Mouse (Mus musculus): ENCODE measurements around the gene Pold2. TPM values are rescaled to one million over a fixed set of nuclear protein-coding genes. Genes with fewer than 3 reads are reported as not detected.
A peak's percentile ranks its signal among the peaks of the same experiment; 100 is the strongest.

The Pold2 gene
- polyA plus RNA-seq, 1 experiment from 2014 or later, result 137 TPM

DNA sequence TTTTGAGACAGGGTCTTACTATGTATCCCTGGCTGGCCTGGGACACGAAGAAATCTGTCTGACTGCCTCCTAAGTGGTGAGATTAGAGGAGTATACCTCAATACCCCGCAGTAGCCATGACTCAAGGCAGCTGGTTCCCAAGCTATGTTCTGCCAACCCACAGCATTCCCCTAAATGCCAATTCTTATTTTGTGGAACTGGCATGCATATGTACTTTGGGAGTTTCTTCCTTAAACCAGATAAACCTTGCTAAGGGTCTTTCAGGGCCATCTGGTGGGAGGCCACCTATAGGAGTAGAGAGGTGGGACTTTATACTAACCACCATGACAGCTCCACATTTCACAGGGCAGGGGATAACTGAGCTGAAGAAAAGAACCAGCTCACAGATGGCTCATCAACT, 25.8 kb upstream of the Pold2 start:
- ATAC-seq (replicated peaks; ENCODE audit: low FRiP score, low TSS enrichment, low read depth), result no peak
- 78% methylated on average over 2 of the region's 2 CpGs for WGBS

DNA sequence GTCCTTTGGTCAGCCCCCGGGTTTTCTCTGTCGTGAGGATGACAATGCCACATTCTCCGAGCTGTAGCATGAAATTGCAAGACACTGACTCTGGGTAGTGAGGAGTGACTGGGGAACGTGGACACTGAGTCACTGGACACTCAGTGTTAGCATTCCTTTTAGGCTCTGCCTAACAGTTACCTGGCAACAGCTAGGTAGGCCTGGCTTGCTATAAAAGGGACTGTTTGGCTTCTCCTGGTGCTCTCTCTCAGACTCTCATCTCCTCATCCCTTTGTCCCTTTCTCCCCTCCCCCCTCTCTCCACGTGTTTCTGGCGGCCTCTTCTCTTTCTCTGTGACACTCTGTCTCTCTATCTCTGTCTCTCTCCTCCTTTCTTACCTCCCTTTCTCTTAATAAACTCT, 24.3 kb upstream of the Pold2 start:
- WGBS, result 10% methylated on average over 6 of the region's 6 CpGs
- Histone ChIP-seq H3K4me3 (ENCODE audit: low read depth, low read length) (peak overlapping the region; percentile 40), H3K9ac (ENCODE audit: low read length) (0 out of 2 replicates have a peak overlapping the region, but pooled peaks have one; percentile 40), H3K9me3 (ENCODE audit: control insufficient read depth, low read length) (no peaks in the 10 kb centered on the region), H3K27me3 (replicated peaks; ENCODE audit: control insufficient read depth, insufficient read depth, low read length) (no peaks in the 10 kb centered on the region; the same call in 1 of the 2 replicates), H3K27ac (ENCODE audit: low read depth) (no peak overlapping the region), H3K4me1 (replicated peaks; ENCODE audit: control insufficient read depth, insufficient read depth, low read length) (peaks cover 26% of the 10 kb centered on the region), H3K4me2 (ENCODE audit: low read length) (peak overlapping the region; percentile 67), H3K36me3 (ENCODE audit: control insufficient read depth, insufficient read depth, low read length) (no peaks in the 10 kb centered on the region)
- peak; percentile 13; the same call in 1 of the 2 replicates for ATAC-seq (replicated peaks; ENCODE audit: low FRiP score, low TSS enrichment, low read depth)
- no peak for DNase-seq (ENCODE audit: low spot score)

More for the DNA sequence above, 25.8 kb upstream of the Pold2 start:
- no peaks in the 10 kb centered on the region for H3K27me3 ChIP-seq (replicated peaks; ENCODE audit: control insufficient read depth, insufficient read depth, low read length)
- no peak overlapping the region for H3K27ac ChIP-seq (ENCODE audit: low read depth)
- H3K9me3 ChIP-seq (ENCODE audit: control insufficient read depth, low read length), result no peaks in the 10 kb centered on the region
- H3K4me2 ChIP-seq (ENCODE audit: low read length), result no peak overlapping the region
- no peaks in the 10 kb centered on the region for H3K36me3 ChIP-seq (ENCODE audit: control insufficient read depth, insufficient read depth, low read length)
- no peak overlapping the region for H3K4me3 ChIP-seq (ENCODE audit: low read depth, low read length)
- peaks cover 17% of the 10 kb centered on the region; the same call in 1 of the 2 replicates for H3K4me1 ChIP-seq (replicated peaks; ENCODE audit: control insufficient read depth, insufficient read depth, low read length)
- no peak for DNase-seq (ENCODE audit: low spot score)
- H3K9ac ChIP-seq (ENCODE audit: low read length), result no peak overlapping the region

DNA sequence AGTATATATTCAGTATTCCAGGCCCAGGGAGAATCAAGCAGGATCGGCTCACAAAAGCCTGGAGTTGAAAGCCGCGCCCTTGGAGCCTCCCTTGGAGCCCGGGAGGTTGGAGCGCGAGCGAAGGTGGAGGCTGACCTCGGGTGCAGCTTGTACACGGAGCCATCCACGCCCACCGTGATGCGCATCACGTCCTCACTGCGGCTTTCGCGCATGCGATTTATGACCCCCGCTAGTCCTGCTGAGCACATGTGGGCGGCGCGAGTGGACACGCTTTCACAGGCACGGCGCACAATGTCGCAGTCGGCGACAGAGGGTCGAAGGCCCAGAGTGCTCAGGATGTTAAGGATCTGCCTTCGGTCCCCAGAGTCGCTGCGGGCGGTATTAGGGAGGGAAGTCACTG, 23.9 kb upstream of the Pold2 start:
- peak overlapping the region; percentile 40 for H3K9ac ChIP-seq (ENCODE audit: low read length)
- WGBS, result under 1% methylated on average over 32 of the region's 32 CpGs
- H3K4me1 ChIP-seq (replicated peaks; ENCODE audit: control insufficient read depth, insufficient read depth, low read length), result peaks cover 30% of the 10 kb centered on the region
- peak overlapping the region; percentile 67 for H3K4me2 ChIP-seq (ENCODE audit: low read length)
- no peaks in the 10 kb centered on the region; the same call in 1 of the 2 replicates for H3K27me3 ChIP-seq (replicated peaks; ENCODE audit: control insufficient read depth, insufficient read depth, low read length)
- peak; percentile 83 for DNase-seq (ENCODE audit: low spot score)
- H3K4me3 ChIP-seq (ENCODE audit: low read depth, low read length), result peak overlapping the region; percentile 40
- H3K27ac ChIP-seq (ENCODE audit: low read depth), result peak overlapping the region; percentile 14; the same call in 1 of the 2 replicates
- ATAC-seq (replicated peaks; ENCODE audit: low FRiP score, low TSS enrichment, low read depth), result peak; percentile 75
- no peaks in the 10 kb centered on the region for H3K36me3 ChIP-seq (ENCODE audit: control insufficient read depth, insufficient read depth, low read length)
- H3K9me3 ChIP-seq (ENCODE audit: control insufficient read depth, low read length), result no peaks in the 10 kb centered on the region

DNA sequence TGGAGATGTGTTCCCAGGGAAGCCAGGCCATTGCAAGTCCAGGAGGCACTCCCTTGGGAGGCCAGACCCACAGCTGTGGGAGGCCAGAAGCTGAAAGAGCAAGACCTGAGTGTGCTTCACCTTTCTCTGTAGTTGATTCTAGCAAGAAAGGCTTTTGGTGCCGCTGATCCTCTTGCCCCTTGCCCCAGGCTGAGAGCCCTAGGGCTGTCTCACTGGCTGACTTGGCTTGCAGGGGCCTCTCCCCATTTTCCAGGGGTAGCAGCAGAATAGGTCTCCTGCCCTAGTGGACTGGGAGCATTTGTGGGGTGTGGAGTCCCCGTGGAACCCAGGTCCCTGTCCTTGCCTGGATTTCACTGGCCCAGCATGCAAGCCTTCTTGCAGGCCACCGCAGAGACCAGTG, 23.2 kb upstream of the Pold2 start:
- Histone ChIP-seq H3K27ac (ENCODE audit: low read depth) (peak overlapping the region; percentile 14; the same call in 1 of the 2 replicates), H3K4me3 (ENCODE audit: low read depth, low read length) (peak overlapping the region; percentile 40), H3K36me3 (ENCODE audit: control insufficient read depth, insufficient read depth, low read length) (no peaks in the 10 kb centered on the region), H3K4me1 (replicated peaks; ENCODE audit: control insufficient read depth, insufficient read depth, low read length) (peaks cover 30% of the 10 kb centered on the region), H3K27me3 (replicated peaks; ENCODE audit: control insufficient read depth, insufficient read depth, low read length) (no peaks in the 10 kb centered on the region; the same call in 1 of the 2 replicates), H3K9me3 (ENCODE audit: control insufficient read depth, low read length) (no peaks in the 10 kb centered on the region), H3K9ac (ENCODE audit: low read length) (peak overlapping the region; percentile 40), H3K4me2 (ENCODE audit: low read length) (peak overlapping the region; percentile 67)
- no peak for ATAC-seq (replicated peaks; ENCODE audit: low FRiP score, low TSS enrichment, low read depth)
- no peak for DNase-seq (ENCODE audit: low spot score)
- 20% methylated on average over 3 of the region's 3 CpGs for WGBS

DNA sequence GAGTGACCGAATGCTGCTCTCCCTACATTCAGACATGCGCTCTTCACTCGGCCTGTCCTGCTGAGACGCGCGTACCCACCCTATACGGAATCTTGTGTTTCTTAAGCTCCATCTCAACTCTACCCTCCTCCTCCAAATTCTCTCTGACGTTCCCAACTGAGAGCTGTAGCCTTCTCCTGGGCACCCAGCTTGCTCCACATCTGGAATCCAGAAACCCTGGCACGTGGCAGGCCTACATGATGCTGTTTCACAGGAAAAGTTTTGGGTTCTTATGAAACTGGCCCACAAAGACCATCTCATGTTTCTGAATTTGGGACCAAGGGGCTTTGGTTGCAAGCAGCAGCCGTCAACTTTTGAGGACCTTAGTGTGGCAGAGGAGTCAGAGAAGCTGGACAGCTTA, 21.2 kb upstream of the Pold2 start:
- Histone ChIP-seq H3K4me3 (ENCODE audit: low read depth, low read length) (no peak overlapping the region), H3K36me3 (ENCODE audit: control insufficient read depth, insufficient read depth, low read length) (no peaks in the 10 kb centered on the region), H3K9ac (ENCODE audit: low read length) (no peak overlapping the region), H3K27me3 (replicated peaks; ENCODE audit: control insufficient read depth, insufficient read depth, low read length) (no peaks in the 10 kb centered on the region; the same call in 1 of the 2 replicates), H3K4me2 (ENCODE audit: low read length) (no peak overlapping the region), H3K27ac (ENCODE audit: low read depth) (no peak overlapping the region), H3K4me1 (replicated peaks; ENCODE audit: control insufficient read depth, insufficient read depth, low read length) (peaks cover 30% of the 10 kb centered on the region), H3K9me3 (ENCODE audit: control insufficient read depth, low read length) (no peaks in the 10 kb centered on the region)
- DNase-seq (ENCODE audit: low spot score) (no peak), ATAC-seq (replicated peaks; ENCODE audit: low FRiP score, low TSS enrichment, low read depth) (no peak)
- 92% methylated on average over 10 of the region's 10 CpGs for WGBS

DNA sequence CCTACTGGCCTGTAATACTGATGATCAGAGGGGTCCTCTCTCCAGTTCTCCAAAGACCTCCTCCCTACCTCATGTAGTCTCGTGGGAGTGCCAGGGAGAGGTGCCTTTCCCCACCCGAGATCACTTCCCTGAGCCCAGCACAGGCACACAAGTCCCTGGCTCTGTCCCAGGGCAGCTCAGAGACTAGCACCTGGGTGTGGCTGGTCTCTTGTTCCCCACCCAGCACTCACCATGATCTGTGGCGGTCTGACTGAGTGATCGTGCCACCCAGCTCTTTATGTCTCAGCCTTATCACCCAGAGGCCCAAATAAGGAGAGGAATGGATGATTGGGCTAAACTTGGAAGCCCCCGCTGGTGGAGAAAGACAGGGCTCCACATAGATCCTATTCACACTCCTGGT, 20.4 kb upstream of the Pold2 start, which contains the start of gene Myl7:
Gene Myl7, minus strand, starts transcription at position 252 of the 400 bp plus-strand sequence.
- H3K4me2 ChIP-seq (ENCODE audit: low read length), result peak within 1 kb of the TSS; percentile 11; the same call in 1 of the 2 replicates
- H3K27me3 ChIP-seq (replicated peaks; ENCODE audit: control insufficient read depth, insufficient read depth, low read length), result no peaks in the 10 kb centered on the region; the same call in 1 of the 2 replicates
- no peak within 1 kb of the TSS for H3K27ac ChIP-seq (ENCODE audit: low read depth)
- WGBS, result 57% methylated on average over 5 of the region's 5 CpGs
- peaks cover 32% of the 10 kb centered on the region for H3K4me1 ChIP-seq (replicated peaks; ENCODE audit: control insufficient read depth, insufficient read depth, low read length)
- H3K9ac ChIP-seq (ENCODE audit: low read length), result no peak within 1 kb of the TSS
- DNase-seq (ENCODE audit: low spot score) (no peak), ATAC-seq (replicated peaks; ENCODE audit: low FRiP score, low TSS enrichment, low read depth) (no peak)
- no peak within 1 kb of the TSS for H3K4me3 ChIP-seq (ENCODE audit: low read depth, low read length)
- no peaks in the 10 kb centered on the region for H3K36me3 ChIP-seq (ENCODE audit: control insufficient read depth, insufficient read depth, low read length)
- no peaks in the 10 kb centered on the region for H3K9me3 ChIP-seq (ENCODE audit: control insufficient read depth, low read length)

DNA sequence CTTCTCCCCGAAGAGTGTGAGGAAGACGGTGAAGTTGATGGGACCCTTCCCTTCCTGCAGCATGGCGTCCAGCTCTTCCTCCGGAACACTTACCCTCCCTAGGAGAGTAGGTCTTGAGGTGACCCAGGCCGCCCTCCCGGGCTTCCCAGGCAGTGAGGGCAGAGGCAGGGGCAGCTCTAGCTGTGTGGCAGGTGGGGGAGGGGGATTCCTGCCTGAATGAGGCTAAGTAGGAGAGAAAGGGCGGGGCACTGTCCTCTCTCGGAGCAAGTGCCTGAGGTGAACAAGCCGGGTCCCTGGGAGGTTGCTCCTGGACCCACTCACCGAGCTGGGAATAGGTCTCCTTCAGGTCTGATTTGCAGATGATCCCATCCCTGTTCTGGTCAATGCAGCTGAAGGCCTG, 19.7 kb upstream of the Pold2 start:
- 24% methylated on average over 10 of the region's 10 CpGs for WGBS

DNA sequence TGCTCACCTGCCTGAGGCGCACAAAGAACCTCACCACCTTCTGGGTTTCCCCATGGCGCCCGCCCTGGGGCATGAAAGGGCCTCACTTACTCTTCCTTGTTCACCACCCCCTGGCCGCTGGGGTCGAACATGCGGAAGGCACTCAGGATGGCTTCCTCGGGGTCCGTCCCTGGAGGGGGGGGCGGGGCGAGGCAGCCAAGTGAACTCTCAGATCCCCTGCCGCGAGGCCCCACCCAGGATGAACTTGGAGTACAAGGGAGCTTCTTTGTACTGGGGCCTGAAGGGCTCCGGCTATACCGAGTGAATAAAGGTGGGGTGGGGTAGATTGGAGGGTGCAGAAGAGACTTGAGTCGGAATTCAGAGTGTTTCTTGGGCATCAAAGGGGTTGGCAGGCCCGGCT, 19.1 kb upstream of the Pold2 start:
- no peaks in the 10 kb centered on the region for H3K36me3 ChIP-seq (ENCODE audit: control insufficient read depth, insufficient read depth, low read length)
- H3K27ac ChIP-seq (ENCODE audit: low read depth), result no peak overlapping the region
- no peaks in the 10 kb centered on the region; the same call in 1 of the 2 replicates for H3K27me3 ChIP-seq (replicated peaks; ENCODE audit: control insufficient read depth, insufficient read depth, low read length)
- H3K4me2 ChIP-seq (ENCODE audit: low read length), result peak overlapping the region; percentile 11; the same call in 1 of the 2 replicates
- ATAC-seq (replicated peaks; ENCODE audit: low FRiP score, low TSS enrichment, low read depth), result no peak
- no peak for DNase-seq (ENCODE audit: low spot score)
- H3K9me3 ChIP-seq (ENCODE audit: control insufficient read depth, low read length), result no peaks in the 10 kb centered on the region
- H3K9ac ChIP-seq (ENCODE audit: low read length), result 0 out of 2 replicates have a peak overlapping the region, but pooled peaks have one; percentile 7
- H3K4me1 ChIP-seq (replicated peaks; ENCODE audit: control insufficient read depth, insufficient read depth, low read length), result peaks cover 39% of the 10 kb centered on the region
- WGBS, result 21% methylated on average over 16 of the region's 16 CpGs
- H3K4me3 ChIP-seq (ENCODE audit: low read depth, low read length), result no peak overlapping the region

More for the DNA sequence above, 19.7 kb upstream of the Pold2 start:
- Histone ChIP-seq H3K4me1 (replicated peaks; ENCODE audit: control insufficient read depth, insufficient read depth, low read length) (peaks cover 38% of the 10 kb centered on the region), H3K27ac (ENCODE audit: low read depth) (no peak overlapping the region), H3K27me3 (replicated peaks; ENCODE audit: control insufficient read depth, insufficient read depth, low read length) (no peaks in the 10 kb centered on the region; the same call in 1 of the 2 replicates), H3K9me3 (ENCODE audit: control insufficient read depth, low read length) (no peaks in the 10 kb centered on the region), H3K36me3 (ENCODE audit: control insufficient read depth, insufficient read depth, low read length) (no peaks in the 10 kb centered on the region), H3K4me2 (ENCODE audit: low read length) (peak overlapping the region; percentile 11; the same call in 1 of the 2 replicates), H3K4me3 (ENCODE audit: low read depth, low read length) (no peak overlapping the region), H3K9ac (ENCODE audit: low read length) (no peak overlapping the region)
- DNase-seq (ENCODE audit: low spot score), result no peak
- no peak for ATAC-seq (replicated peaks; ENCODE audit: low FRiP score, low TSS enrichment, low read depth)

DNA sequence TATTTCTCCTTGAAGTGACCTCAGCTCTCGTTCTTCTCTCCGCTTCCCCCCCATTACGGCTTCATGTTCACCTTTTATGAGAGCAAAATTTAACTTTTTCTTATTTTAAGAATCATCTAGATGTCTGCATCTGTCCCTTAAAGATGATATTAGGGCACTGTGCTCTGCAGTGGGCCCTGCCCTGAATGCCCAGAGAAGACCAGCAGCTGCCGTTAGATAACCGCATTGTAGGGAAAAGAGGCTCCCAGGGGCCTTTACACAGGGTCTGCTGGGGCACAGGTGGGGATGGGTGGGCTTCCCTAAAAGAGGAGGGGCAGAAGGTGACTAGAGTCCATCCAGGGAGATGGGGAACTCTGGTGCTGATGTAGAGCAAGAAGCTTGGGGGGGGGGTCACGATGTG, 15.7 kb upstream of the Pold2 start:
- Histone ChIP-seq H3K36me3 (ENCODE audit: control insufficient read depth, insufficient read depth, low read length) (no peaks in the 10 kb centered on the region), H3K27me3 (replicated peaks; ENCODE audit: control insufficient read depth, insufficient read depth, low read length) (no peaks in the 10 kb centered on the region; the same call in 1 of the 2 replicates), H3K9me3 (ENCODE audit: control insufficient read depth, low read length) (no peaks in the 10 kb centered on the region), H3K4me3 (ENCODE audit: low read depth, low read length) (no peak overlapping the region), H3K27ac (ENCODE audit: low read depth) (no peak overlapping the region), H3K9ac (ENCODE audit: low read length) (no peak overlapping the region), H3K4me1 (replicated peaks; ENCODE audit: control insufficient read depth, insufficient read depth, low read length) (peaks cover 39% of the 10 kb centered on the region), H3K4me2 (ENCODE audit: low read length) (no peak overlapping the region)
- ATAC-seq (replicated peaks; ENCODE audit: low FRiP score, low TSS enrichment, low read depth) (no peak), DNase-seq (ENCODE audit: low spot score) (no peak)
- 75% methylated on average over 6 of the region's 6 CpGs for WGBS

All from intestine, embryonic 14.5 days (tissue).